Mouse (Mus musculus) fibroblast of lung, adult 2 months (primary cell): Measurements from ENCODE around the gene Mgat5.

Source experiments
- DNase-seq: peaks from one replicate; pipeline ENCODE4 v3.0.0-alpha.2; 2011; ENCODE audit warnings: low read depth

Gene Mgat5

DNA sequence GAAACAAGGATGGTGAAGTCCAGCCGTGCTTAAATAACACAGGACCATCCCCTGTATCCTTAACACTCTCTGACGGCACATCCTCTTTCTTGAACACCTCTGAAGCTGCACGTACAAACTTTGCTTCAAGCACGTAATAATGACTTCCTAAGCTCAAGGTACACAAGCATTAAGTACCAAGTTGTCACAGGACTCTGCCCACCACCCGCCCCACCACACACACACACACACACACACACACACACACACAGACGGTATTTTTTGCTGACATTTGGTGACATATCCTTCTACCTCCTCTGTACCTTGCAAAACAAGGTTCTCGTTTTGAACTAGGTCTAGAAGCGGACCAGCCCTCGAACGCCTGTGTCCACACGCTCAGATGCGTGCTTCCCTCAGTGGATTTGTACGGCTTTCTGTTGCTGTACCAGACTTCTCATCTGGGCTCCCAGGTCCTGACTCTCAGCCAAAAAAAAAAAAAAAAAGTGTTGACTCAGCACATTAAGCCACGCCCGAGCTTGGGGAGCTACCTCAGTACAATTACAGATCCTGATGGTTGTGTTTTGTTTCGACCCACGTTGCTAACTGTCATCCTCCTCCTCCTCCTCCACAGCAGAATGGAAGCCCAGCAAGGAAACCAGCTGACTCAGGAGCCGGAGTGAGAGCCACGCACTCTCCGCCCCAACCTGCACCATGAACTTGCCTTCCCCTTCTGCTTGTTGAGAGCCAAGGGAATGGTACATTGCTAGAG, 101.4 kb downstream of the Mgat5 start:
- no peak for DNase-seq

DNA sequence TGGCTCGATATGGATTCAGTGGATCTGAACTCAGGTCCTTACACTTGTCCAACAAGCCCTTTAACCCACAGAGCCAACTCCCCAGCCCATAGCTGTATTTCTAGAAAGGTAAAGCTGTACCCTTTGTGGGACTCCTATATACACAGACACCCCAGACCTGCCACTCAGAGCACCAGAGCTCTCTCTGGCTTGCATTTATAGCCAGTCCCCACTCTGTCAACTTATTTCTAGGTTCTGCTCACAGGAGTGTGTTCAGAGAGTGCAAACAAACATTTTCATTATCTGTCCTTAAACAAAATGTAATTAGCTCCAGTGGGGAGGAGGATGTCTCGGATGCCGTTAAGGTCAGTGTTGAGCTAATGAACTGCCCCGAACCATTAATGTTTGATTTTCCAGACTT, 102.5 kb downstream of the Mgat5 start:
- no peak for DNase-seq

DNA sequence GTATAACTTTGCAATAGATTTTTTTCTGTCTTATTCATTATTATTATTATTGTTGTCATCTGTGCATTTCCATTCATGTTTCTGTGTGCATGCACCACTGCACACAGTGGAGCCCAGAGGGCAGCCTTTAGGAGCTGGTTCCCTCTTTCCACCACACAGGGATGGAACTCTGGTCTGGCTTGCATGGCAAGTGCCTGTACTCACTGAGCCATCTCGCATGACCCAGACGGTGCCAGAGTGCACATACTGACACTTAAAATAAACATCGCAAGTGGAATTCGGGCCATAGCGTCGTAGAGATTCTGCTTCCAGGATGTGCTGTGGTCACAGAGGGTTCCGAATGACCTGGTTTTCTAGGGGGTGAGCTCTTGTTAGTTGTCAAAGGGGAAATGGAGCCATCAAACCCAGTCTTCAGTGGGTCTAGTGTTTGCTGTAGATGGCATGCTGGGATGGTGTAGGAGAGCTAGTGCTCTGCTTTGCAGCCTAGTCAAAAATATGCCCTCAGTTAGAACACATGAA, 103.5 kb downstream of the Mgat5 start:
- DNase-seq = no peak

DNA sequence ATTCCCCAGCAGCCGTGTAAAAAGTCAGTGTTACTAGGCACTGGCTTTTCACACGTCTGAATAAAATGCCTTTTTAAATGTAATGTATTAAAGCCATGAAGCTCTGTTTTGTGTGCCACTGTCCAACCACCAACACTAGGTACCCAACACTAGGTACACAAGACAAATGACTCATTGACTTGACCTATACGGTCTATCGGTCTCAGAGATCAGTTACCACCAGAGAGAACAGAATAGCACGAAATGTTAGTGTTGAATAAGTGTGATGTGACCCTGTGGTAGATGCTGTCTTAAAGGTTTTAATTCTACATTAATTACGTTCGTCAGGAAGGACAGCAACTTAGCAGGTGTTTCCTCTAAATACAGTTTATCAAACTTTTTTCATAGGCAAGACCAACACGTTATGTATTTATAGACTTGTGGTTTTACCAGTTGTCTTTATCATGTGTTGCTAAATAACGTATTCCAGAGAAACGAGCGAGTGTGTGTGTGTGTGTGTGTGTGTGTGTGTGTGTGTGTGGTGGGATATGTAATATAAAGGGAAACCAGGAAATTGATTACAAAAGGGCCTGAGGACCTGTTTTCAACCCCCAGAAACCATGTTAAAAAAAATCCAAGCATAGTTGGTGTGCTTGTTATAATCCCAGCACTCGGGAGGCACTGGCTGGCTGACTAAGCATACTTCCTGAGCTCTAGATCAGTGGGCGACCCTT, 104.3 kb downstream of the Mgat5 start:
- no peak for DNase-seq

DNA sequence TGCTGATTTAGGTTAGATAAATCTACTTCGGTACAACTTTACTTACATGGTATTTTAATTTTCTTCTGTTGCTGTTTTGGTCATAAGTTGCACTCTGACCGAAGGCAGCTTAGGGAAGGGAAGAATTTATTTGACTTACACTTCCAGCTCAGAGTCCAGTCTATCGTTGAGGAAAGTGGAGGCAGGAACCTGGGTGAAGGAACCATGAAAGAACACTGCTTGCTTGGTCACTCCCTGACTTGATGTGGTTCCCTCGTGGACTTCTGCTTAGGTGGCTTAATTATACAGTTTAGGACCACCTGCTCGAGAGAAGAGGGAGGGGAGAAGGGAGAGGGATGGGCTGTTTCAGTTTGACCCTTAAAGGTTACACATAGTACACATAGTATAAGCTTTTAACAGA, 105.2 kb downstream of the Mgat5 start:
- DNase-seq = no peak

DNA sequence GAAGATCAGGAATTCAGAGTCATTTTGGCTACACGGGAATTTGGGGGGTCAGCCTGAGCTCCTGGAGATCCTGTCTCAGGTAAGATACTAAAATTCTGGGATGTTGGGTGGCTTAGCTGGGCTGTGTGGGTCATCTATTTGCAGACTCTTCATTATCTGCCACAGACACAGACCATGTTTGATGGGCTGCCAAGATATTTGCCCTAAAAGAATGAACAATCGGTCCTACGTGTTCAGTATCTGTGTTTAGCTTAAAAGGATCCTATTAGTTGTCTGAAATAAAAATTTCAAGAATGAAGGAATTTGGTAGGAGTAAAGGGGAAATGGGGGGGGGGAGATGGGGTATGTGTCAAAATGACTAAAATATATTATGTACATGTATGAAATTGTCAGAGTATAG, 105.9 kb downstream of the Mgat5 start:
- no peak for DNase-seq

DNA sequence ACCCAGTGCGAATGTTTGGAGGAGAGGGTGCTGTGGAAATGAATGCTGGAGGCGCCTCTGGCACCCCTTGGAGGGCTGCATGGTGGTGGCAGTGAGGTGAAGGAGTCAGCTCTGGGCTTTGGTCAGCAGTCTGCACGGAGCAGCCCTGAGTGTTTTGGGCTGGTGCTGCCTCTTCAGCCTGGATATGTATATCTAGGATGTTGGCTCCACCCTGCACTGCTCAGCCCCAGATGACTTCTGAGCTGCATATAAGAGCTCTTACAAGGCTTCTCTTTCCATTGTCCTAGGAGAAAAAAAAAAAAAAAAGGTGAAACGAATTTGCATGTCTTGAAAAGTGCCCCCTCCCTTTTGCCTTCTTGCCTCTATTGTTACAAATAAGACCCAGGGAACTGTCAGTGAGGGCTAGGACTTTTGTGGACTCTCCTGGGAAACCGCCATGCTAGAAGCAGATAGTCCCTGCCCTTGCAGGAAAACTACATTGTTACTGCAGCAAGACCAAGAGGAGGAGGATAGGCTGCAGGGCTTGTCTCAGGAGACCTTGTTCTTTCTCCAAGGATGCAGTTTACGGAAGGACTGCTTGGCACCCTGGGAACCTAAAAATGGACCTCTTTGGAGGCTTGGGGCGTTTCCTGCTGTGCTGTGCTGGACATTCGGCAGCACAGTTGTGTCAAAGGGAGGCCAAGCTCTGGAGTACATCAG, 109.0 kb downstream of the Mgat5 start:
- no peak for DNase-seq

DNA sequence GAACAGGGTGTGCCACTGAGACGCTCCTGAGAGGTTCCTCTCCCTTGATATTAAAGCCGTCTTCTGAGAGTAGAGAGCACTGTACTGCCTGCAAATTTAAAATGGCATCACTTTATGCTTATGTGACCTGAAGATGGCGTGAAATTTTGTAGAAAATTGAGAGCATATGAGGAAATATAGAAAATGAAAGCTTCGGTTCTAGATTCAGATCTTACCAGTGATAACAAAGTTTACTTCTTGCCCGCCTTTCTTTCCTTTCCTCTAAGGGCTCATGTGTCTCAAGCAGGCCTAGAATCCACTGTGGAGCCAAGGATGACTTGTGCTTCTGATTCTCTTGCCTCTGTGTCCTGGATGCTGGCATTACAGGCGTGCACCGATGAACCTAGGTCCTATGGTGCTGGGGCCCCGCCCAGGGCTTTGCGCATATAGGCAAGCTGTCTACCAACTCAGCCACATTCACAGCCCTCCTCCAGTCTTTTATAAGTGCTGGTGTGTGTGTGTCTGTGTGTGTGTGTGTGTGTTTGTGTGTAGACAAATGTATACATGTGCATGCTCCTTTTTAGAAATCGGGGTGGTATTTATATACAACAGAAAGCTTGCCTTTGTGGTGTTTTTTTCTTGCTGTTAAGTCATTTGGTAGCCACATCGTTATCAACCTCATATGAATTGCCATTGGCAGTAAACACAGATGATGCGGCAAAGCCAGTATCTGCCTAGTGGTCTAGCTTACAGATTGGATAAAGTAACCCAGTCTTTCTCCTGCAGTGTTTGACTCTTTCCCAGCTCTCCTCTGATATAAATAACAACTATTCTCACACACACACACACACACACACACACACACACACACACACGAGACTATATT, 111.2 kb downstream of the Mgat5 start:
- no peak for DNase-seq

DNA sequence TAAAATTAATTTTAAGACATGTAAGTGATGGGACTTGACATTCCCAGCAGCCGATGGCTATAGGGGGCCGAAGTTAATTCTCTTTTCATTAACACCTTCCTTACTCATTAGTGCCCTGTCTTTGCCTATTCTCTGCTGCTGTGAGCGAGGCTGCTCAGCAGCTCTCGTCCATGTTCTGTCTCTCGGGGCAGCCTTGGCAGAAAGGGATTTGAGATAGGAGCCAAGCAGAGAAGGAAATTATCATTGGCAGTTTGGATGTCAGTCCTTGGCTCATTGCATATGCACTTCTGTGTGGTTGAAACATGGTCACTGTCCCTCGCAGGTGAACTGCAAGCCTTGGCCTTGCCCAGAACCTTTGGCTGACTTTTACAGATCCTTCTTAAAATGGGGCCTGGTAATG, 111.8 kb downstream of the Mgat5 start:
- DNase-seq = no peak

DNA sequence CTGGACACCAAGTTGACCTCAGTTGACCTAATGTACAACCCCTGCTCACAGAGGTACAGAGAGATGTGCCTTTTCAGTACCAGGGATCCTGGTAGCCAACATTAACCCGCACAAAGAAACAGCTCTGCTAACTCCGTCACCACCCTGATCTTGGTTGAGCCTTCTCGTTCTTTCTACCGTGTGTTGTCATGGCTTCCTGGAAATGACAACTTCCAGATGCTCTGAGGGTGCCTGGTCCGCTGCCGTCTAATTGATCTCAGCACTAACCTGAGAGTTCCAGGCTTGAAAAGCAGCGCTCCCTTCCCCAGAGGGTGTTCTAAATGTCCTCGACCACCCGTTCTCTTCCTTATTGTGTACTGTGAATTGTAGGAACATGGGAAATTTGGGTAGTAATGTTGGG, 112.7 kb downstream of the Mgat5 start:
- DNase-seq = no peak

DNA sequence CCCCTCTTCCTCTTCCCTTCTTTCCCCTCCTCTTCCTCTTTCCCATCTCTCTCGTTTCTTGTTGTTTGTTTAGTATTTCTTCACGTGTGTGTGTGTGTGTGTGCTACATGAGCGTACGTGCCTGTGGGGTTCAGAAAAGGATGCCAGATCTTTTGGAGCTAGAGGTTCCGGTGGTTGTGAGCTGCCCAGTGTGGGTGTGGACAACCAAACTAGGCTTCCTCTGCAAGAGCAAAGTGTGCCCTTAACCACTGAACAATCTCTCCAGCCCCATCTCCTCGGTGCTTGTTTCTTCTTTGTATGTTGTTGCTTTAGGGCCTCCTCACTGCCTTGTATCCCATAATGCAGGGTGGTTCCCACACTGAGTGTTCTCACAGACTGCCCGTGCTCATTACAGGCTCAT, 113.7 kb downstream of the Mgat5 start:
- no peak for DNase-seq

DNA sequence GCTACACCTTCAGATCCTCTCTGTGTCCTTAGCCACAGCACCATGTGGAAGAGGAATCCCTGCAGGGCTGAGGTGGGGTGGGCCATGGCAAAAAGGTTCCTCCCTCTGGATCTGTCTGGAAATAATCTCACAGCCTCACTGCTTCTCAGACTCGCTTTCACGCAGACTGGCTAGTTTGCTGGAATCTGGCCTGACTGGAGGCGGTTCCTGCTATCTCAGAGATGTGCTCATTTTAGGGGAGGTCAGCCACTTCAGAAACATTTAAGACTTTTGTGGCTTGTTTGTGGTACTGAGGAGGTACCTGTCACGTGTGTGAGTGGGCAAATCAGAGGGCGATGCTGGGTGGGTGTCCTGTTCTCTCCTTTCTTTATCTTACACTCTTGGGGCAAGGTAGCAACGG, 115.0 kb downstream of the Mgat5 start:
- DNase-seq = no peak

DNA sequence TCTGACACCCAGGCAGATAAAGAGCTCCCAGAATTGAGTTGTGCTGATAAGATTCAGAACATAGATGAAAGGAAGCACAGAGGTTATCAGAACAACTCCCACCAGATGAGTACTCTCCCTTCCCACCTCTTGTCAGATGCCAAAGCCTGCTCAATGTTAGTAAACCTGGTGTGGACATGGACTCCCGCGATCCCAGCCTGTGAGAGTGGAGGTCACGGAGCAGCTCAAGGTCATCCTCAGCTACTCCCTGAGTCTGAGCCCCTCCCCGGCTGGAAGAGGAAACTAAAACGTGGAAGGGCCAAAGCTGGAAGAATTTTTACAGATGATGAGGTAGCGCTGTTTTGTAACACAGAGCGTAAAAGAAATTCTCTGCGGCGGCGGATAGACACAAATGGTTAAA, 116.1 kb downstream of the Mgat5 start:
- no peak for DNase-seq

DNA sequence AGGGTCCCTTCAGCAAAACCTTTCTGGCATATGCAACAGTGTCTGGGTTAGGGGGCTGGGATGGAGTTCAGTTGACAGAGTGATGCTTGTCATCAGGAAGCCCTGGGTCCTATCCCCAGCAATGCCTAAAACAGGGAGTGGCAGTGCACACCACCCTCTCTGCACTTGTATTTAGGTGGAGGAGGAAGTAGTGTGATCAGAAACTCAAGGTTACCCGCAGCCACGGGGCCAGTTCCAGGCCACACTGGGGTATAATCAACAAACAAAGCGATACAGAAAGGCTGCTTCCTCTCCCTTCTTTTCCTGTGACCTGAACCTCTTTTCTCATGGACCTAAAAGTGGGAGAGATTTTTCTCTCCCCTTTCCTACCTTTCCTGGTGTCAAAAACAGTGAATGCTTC, 116.8 kb downstream of the Mgat5 start:
- DNase-seq = no peak

DNA sequence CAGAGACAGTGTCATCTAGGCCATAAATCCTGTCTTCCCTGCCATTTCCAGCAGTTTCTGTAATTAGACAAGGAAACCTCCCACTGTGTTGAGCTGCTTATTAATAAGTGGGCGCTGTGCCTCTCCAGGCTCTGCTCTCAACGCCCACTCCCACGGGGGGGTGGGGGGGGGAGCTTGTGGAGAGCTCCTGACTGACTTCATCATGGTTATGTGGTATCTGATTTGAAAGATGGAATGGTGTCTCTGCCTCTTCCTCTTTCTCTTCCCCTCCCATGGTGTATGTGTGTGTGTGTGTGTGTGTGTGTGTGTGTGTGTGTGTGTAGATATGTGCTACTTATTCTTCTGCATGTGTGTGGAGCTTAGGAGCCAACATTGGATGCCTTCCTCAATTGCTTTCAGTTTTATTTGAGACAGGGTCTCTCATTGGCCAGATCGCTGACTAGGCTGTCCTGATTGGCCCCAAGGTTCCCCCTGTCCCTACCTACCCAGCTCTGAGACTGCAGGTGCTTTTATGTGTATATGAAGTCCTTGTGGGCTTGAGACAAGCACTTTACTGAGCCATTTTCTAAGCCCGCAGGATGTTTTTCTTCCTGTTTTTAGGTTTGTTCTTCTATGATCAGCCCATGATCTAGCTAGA, 117.5 kb downstream of the Mgat5 start:
- no peak for DNase-seq

DNA sequence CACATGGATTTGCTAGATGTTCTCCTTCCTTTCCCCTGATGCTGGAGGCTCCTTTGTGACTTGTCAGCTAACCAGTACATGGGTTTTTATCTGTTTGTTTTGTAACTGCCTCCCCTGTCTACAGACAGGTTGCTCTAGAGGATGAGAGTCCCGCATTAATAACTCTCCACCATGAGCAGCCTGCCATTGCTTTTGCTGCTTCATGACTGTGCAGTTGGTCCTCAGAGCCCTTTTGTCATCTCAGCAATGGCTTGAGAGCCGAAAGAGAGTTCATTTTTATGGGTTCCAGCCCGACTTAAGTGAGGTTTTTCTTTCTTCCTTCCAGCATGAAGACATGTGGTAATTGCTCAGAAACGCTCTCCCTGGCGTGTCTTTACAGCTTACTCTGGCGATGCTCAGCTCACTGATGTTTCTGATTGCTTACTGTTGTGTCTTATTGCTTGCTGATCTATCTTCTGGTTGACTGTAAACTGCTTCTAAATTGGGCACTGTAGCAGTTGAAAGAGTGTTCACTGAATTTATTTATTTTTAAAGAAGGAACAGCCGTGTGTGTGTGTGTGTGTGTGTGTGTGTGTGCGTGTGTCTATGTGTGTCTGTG, 120.9 kb downstream of the Mgat5 start:
- DNase-seq = no peak

DNA sequence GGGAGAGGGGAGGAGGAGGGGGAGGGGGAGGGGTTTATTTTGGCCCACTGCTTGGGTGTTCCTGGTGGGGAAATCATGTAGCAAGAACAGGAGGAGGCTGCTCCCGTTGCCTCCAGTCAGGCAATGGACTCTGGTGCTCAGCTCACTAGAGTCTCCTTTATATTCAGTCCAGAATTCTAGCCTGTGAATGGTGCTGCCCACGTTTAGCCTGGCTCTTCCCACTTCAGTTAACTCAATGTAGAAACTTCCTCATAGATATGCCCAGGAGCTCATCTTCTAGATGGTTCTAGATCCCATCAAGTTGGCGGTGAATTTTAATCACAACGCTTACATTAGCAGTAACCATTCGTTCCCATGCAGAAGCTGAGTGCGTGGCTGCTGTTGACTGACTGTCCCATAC, 123.0 kb downstream of the Mgat5 start:
- DNase-seq = no peak

DNA sequence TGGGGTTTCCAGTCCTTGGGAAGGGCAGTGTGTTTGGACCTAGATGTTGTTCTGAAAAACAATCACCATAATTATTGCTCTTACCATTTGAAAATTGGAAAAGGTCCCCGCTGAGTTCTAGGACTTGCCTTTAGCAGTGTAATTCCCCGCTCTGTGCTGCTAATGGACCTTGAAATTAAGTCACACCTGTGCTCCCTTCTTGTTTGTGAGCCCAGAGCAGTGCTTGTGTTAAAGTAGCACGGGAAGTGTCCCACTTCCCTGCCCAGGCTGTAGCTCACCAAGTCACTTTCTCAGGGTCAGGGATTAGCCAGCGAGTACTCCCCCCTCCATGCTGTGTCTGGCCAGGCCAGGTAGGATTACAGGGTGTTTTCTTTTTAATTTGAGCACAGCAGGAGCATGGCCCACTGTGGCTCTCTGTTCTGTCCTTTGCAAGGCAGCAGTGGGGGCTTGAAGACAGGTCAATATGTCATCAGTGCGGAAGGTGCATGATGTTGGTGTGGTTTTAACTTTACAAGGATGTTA, 123.6 kb downstream of the Mgat5 start:
- no peak for DNase-seq

DNA sequence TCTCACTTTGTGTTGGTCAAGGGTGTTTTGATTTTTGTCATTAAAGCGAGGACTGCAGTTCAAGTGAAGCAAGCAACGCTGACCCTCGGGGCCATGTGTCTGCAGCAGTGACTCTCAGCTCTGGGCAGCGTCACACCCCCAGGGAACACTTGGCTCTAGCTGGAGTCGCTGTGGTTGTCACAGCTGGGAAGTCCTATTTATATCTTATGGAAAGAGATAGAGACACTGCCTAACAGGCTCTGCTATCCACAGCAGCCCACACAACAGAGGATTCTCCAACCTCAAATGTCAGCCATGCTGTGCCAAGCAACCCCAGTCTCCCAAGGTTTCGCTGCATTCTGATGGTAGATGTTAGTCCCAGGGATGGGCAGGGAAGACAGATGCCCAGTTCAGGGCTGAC, 125.0 kb downstream of the Mgat5 start:
- DNase-seq = no peak

DNA sequence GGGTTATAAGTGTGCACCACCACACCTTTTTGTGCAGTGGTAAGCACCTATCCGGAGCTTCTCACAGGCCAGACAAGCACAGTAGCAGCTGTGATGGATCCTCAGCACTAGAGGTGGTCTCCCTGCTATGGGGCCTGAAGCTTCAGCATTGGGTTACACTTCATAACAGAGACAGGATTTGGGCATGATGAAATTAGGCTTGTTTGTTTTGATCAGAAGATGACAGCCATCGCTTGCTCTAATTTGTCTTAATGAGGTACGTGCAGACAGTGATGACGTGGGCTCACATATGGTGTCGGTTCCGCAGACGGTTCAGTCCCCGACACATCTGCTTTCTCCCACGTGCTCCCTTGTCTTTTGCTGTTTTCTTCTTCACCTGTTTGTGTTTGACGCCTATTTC, 132.9 kb downstream of the Mgat5 start:
- no peak for DNase-seq
